In genomic region chr14:91027054-91027453, GRCm38 (mm10) we compare ENCODE assay signal across 35 mouse cellular contexts.
"Had no signal": no experiment of that assay in that cellular context is flagged by ENCODE, and none has a peak within 500 bp of the region (broad histone marks: within the 10 kb centered on the region; RNA-seq: fewer than 3 reads in every experiment).

No protein-coding gene starts in this region.

- H3K4me3 ChIP-seq: heart, embryonic 10.5 days; heart, embryonic 12.5 days; heart, embryonic 13.5 days; heart, embryonic 15.5 days; hindbrain, embryonic 10.5 days; hindbrain, embryonic 12.5 days; hindbrain, embryonic 13.5 days; hindbrain, embryonic 15.5 days; intestine, embryonic 15.5 days; kidney, embryonic 15.5 days; layer of hippocampus, adult 2 months; left cerebral cortex, adult 2 months had no signal

- H3K4me2 ChIP-seq: heart, embryonic 11.5 days; heart, embryonic 12.5 days; heart, embryonic 13.5 days; heart, embryonic 15.5 days; hindbrain, embryonic 12.5 days; hindbrain, embryonic 13.5 days; hindbrain, embryonic 14.5 days; hindbrain, embryonic 15.5 days; intestine, embryonic 15.5 days; kidney, embryonic 15.5 days had no signal

- H3K4me1 ChIP-seq: heart, embryonic 10.5 days; heart, embryonic 13.5 days; heart, embryonic 15.5 days; hindbrain, embryonic 10.5 days; hindbrain, embryonic 12.5 days; hindbrain, embryonic 13.5 days; hindbrain, embryonic 15.5 days; intestine, embryonic 15.5 days; kidney, embryonic 15.5 days had no signal

- DNase-seq: heart, postnatal 10 days; heart, postnatal 14 days; heart, postnatal 36 days; heart, postnatal 4 days; kidney, adult 11 months; kidney, adult 18-20 months; kidney, adult 2 months; kidney, adult 8-10 months; kidney, adult 9 months; kidney, postnatal 10 days; kidney, postnatal 14 days; kidney, postnatal 25 days; kidney, postnatal 36 days; kidney, postnatal 4 days; layer of hippocampus, adult 9-11 months; layer of hippocampus, postnatal 36 days had no signal

- H3K9ac ChIP-seq: heart, embryonic 12.5 days; heart, embryonic 13.5 days; heart, embryonic 15.5 days; hindbrain, embryonic 12.5 days; hindbrain, embryonic 13.5 days; hindbrain, embryonic 14.5 days; hindbrain, embryonic 15.5 days; intestine, embryonic 15.5 days; kidney, embryonic 15.5 days had no signal

- ATAC-seq: hindbrain, embryonic 16.5 days; inflammation-experienced regulatory T-cells, adult 6 months; intestine, embryonic 15.5 days; intestine, embryonic 16.5 days; intestine, postnatal 0 days had no signal

- H3K9me3 ChIP-seq: heart, embryonic 10.5 days; heart, embryonic 12.5 days; heart, embryonic 13.5 days; heart, embryonic 15.5 days; hindbrain, embryonic 10.5 days; hindbrain, embryonic 12.5 days; hindbrain, embryonic 13.5 days; hindbrain, embryonic 15.5 days; intestine, embryonic 15.5 days; kidney, embryonic 15.5 days had no signal

- H3K36me3 ChIP-seq: heart, embryonic 10.5 days; heart, embryonic 12.5 days; heart, embryonic 13.5 days; heart, embryonic 15.5 days; hindbrain, embryonic 10.5 days; hindbrain, embryonic 12.5 days; hindbrain, embryonic 13.5 days; hindbrain, embryonic 15.5 days; intestine, embryonic 15.5 days; kidney, embryonic 15.5 days had no signal

- H3K27ac ChIP-seq: heart, embryonic 10.5 days; heart, embryonic 13.5 days; heart, embryonic 15.5 days; hindbrain, embryonic 10.5 days; hindbrain, embryonic 12.5 days; hindbrain, embryonic 13.5 days; hindbrain, embryonic 14.5 days; hindbrain, embryonic 15.5 days; intestine, embryonic 15.5 days; kidney, embryonic 15.5 days; kidney, postnatal 0 days; layer of hippocampus, adult 2 months; left cerebral cortex, adult 2 months had no signal

- H3K27me3 ChIP-seq: heart, embryonic 12.5 days; heart, embryonic 13.5 days; heart, embryonic 15.5 days; hindbrain, embryonic 12.5 days; hindbrain, embryonic 13.5 days; hindbrain, embryonic 15.5 days; intestine, embryonic 15.5 days; kidney, embryonic 15.5 days had no signal
